Mouse (Mus musculus) adrenal gland, adult 2 months (tissue): Measurements from ENCODE around the gene Cd177. TPM values are rescaled to one million over a fixed set of nuclear protein-coding genes. Genes with fewer than 3 reads are reported as not detected.

Source experiments
- polyA plus RNA-seq: library from polyadenylated mRNA; depleted of rRNA; stranded (reverse); fragments of >200 nt; gene quantifications from 2 replicates; pipeline ENCODE4 v1.2.3, GENCODE M21; 2012; rRNA removed
- total RNA-seq, 2 experiments: library from RNA; stranded (reverse); gene quantifications; 2 replicates each; pipeline ENCODE4 v1.2.3; 2021

The Cd177 gene
- total and polyA plus RNA-seq, 3 experiments = 0.17 TPM; not detected in 2

Other genes with a start within 250 kb of the Cd177 start
- not detected for gene AC161166.1, start 247.9 kb downstream of the Cd177 start, total RNA-seq
- not detected in 2 replicates for gene AC161166.1, start 247.9 kb downstream of the Cd177 start, polyA plus RNA-seq
- 10 to 100 TPM; 21.2 to 23.7 TPM for gene Irgq, start 229.6 kb downstream of the Cd177 start, total RNA-seq
- gene Irgq, start 229.6 kb downstream of the Cd177 start, polyA plus RNA-seq = 20.8 and 23.5 TPM in 2 replicates
- gene Pinlyp, start 214.2 kb downstream of the Cd177 start, total RNA-seq = not detected
- not detected in 2 replicates for gene Pinlyp, start 214.2 kb downstream of the Cd177 start, polyA plus RNA-seq
- 10 to 100 TPM; 34.7 to 36.8 TPM for gene Xrcc1, start 214.0 kb downstream of the Cd177 start, total RNA-seq
- 61.2 TPM in 2 replicates for gene Xrcc1, start 214.0 kb downstream of the Cd177 start, polyA plus RNA-seq
- gene Ethe1, start 172.8 kb downstream of the Cd177 start, total RNA-seq = 10 to 100 TPM; 34.8 to 37.5 TPM
- 32.1 and 33.8 TPM in 2 replicates for gene Ethe1, start 172.8 kb downstream of the Cd177 start, polyA plus RNA-seq
- under 1 TPM; 0.29 to 0.45 TPM for gene Zfp575, start 172.7 kb downstream of the Cd177 start, total RNA-seq
- gene Zfp575, start 172.7 kb downstream of the Cd177 start, polyA plus RNA-seq = 0.36 and 0.62 TPM in 2 replicates
- 1 to 10 TPM; 3.5 to 8.5 TPM for gene Phldb3, start 149.5 kb downstream of the Cd177 start, total RNA-seq
- 3.9 and 4.4 TPM in 2 replicates for gene Phldb3, start 149.5 kb downstream of the Cd177 start, polyA plus RNA-seq
- gene Lypd3, start 123.8 kb downstream of the Cd177 start, total RNA-seq = under 1 TPM; 0.79 to 0.84 TPM
- gene Lypd3, start 123.8 kb downstream of the Cd177 start, polyA plus RNA-seq = 1.9 TPM in 2 replicates
- gene Tex101, start 83.6 kb downstream of the Cd177 start, total RNA-seq = not detected
- not detected in 2 replicates for gene Tex101, start 83.6 kb downstream of the Cd177 start, polyA plus RNA-seq
- gene BC049730, start 51.1 kb downstream of the Cd177 start, total RNA-seq = not detected
- not detected in 2 replicates for gene BC049730, start 51.1 kb downstream of the Cd177 start, polyA plus RNA-seq
- not detected for gene Gm4763, start 33.4 kb downstream of the Cd177 start, total RNA-seq
- not detected in 2 replicates for gene Gm4763, start 33.4 kb downstream of the Cd177 start, polyA plus RNA-seq
- gene Ceacam10, start 16.9 kb upstream of the Cd177 start, total RNA-seq = not detected
- not detected in 2 replicates for gene Ceacam10, start 16.9 kb upstream of the Cd177 start, polyA plus RNA-seq
- under 1 TPM in 1 of 2 experiments, not detected in 1; 0.97 TPM for gene Gm9844, start 101.9 kb upstream of the Cd177 start, total RNA-seq
- gene Gm9844, start 101.9 kb upstream of the Cd177 start, polyA plus RNA-seq = not detected in 2 replicates
- gene Lypd4, start 109.6 kb upstream of the Cd177 start, total RNA-seq = not detected
- not detected in 2 replicates for gene Lypd4, start 109.6 kb upstream of the Cd177 start, polyA plus RNA-seq
- gene Dmrtc2, start 109.7 kb upstream of the Cd177 start, total RNA-seq = not detected
- gene Dmrtc2, start 109.7 kb upstream of the Cd177 start, polyA plus RNA-seq = not detected in 2 replicates
- gene Rps19, start 124.1 kb upstream of the Cd177 start, total RNA-seq = 1,000 to 10,000 TPM in 1 of 2 experiments, 100 to 1,000 TPM in 1; 601 to 1,035 TPM
- gene Rps19, start 124.1 kb upstream of the Cd177 start, polyA plus RNA-seq = 230 TPM in 2 replicates
- under 1 TPM; 0.46 to 0.86 TPM for gene Cd79a, start 137.1 kb upstream of the Cd177 start, total RNA-seq
- 2.2 and 3.1 TPM in 2 replicates for gene Cd79a, start 137.1 kb upstream of the Cd177 start, polyA plus RNA-seq
- gene Arhgef1, start 142.6 kb upstream of the Cd177 start, total RNA-seq = 10 to 100 TPM; 71.4 to 79.3 TPM
- 195 and 229 TPM in 2 replicates for gene Arhgef1, start 142.6 kb upstream of the Cd177 start, polyA plus RNA-seq
- not detected for gene Gm4881, start 184.2 kb upstream of the Cd177 start, total RNA-seq
- not detected in 2 replicates for gene Gm4881, start 184.2 kb upstream of the Cd177 start, polyA plus RNA-seq
- 100 to 1,000 TPM; 251 to 383 TPM for gene Rabac1, start 212.4 kb upstream of the Cd177 start, total RNA-seq
- 735 and 788 TPM in 2 replicates for gene Rabac1, start 212.4 kb upstream of the Cd177 start, polyA plus RNA-seq
- gene Atp1a3, start 245.6 kb upstream of the Cd177 start, total RNA-seq = 100 to 1,000 TPM in 1 of 2 experiments, 10 to 100 TPM in 1; 59.1 to 147 TPM
- 115 and 153 TPM in 2 replicates for gene Atp1a3, start 245.6 kb upstream of the Cd177 start, polyA plus RNA-seq